Mouse (Mus musculus) ES-Bruce4 (cell line): ENCODE measurements around the gene Paox. TPM values are rescaled to one million over a fixed set of nuclear protein-coding genes. Genes with fewer than 3 reads are reported as not detected.

Experiments used
- H3K27ac ChIP-seq: 2 replicates; pipeline ENCODE4 v1.5.1; 2012; ENCODE audit warnings: low read length, inconsistent platforms; ENCODE audit not compliant: insufficient read depth
- H3K27me3 ChIP-seq: 2 replicates; pipeline ENCODE4 v1.6.1; 2012; ENCODE audit warnings: mild to moderate bottlenecking, low read length, inconsistent platforms; ENCODE audit not compliant: control insufficient read depth, poor library complexity, insufficient read depth, severe bottlenecking
- H3K36me3 ChIP-seq: 2 replicates; pipeline ENCODE4 v1.6.1; 2012; ENCODE audit warnings: inconsistent platforms, mild to moderate bottlenecking, low read length, moderate library complexity; ENCODE audit not compliant: control insufficient read depth, poor library complexity, insufficient read depth, severe bottlenecking
- H3K4me1 ChIP-seq: one replicate; pipeline ENCODE4 v1.8.1; 2011; ENCODE audit warnings: low read length; ENCODE audit not compliant: control insufficient read depth, insufficient read depth
- H3K4me3 ChIP-seq: 2 replicates; pipeline ENCODE4 v1.5.1; 2011; ENCODE audit warnings: low read depth, mild to moderate bottlenecking, low read length
- H3K9ac ChIP-seq: 2 replicates; pipeline ENCODE4 v1.6.1; 2012; ENCODE audit warnings: low read depth, mild to moderate bottlenecking, inconsistent platforms; ENCODE audit not compliant: poor library complexity, severe bottlenecking
- H3K9me3 ChIP-seq: replicated peaks from 2 replicates; pipeline ENCODE4 v1.6.1; 2012; ENCODE audit warnings: mild to moderate bottlenecking, low read length, inconsistent platforms; ENCODE audit not compliant: control insufficient read depth, poor library complexity, insufficient read depth, severe bottlenecking
- CTCF ChIP-seq: IDR thresholded peaks from one replicate; pipeline ENCODE4 v1.8.1; 2011; ENCODE audit warnings: low read depth, low read length
- EP300 ChIP-seq: IDR thresholded peaks from 2 replicates; pipeline ENCODE4 v1.6.1; 2011; ENCODE audit warnings: low read depth, low read length; ENCODE audit not compliant: insufficient read depth
- POLR2A ChIP-seq: IDR thresholded peaks from one replicate; pipeline ENCODE4 v1.8.1; 2011; ENCODE audit warnings: low read length; ENCODE audit not compliant: insufficient read depth
- polyA plus RNA-seq: library from polyadenylated mRNA; stranded (reverse); fragments of >200 nt; gene quantifications from 2 replicates; pipeline ENCODE4 v1.2.4, GENCODE M21; 2011; ENCODE audit warnings: low read depth; ENCODE audit not compliant: missing spikeins, insufficient read depth, insufficient read length

The Paox gene
- polyA plus RNA-seq, 1 experiment = 19.6 TPM

DNA sequence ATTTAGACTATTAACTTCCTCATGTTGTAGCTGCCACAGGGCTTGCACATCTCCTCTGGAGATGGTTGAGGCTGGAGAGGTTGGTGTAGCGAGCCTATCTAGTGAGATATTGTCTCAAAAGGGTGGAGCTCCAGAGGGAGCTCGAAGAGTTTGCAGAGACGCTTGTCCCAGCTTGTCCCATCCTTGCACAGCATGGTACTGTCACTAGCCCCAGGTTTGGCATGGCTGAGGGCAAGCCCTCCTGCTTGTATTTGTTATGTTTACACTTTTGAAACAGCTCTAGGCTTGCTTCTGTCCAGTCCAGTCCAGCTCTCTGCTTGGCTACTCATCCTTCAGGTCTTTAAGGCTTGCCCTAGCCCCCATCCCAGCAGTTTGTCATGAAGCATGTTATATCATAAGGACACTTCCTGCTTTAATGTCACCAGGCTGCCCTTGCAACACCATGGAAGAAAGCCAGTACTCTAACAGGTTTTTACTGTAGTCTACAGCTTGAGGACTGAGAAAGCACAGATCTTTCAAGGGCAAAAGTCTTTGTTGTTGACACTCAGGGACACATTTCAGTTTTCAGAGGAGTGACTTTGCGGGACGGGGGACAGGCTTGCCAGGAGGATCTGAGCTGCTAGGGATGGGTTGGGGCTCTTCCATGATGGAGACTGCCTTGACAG lies 19.6 kb downstream of the Paox start:
- H3K9ac ChIP-seq = no peak overlapping the region
- no peaks in the 10 kb centered on the region for H3K4me1 ChIP-seq
- H3K9me3 ChIP-seq = no peaks in the 10 kb centered on the region
- H3K4me3 ChIP-seq = no peak overlapping the region
- H3K36me3 ChIP-seq = peaks cover 8% of the 10 kb centered on the region
- no peak for TF ChIP-seq POLR2A
- no peak for TF ChIP-seq EP300
- TF ChIP-seq CTCF = no peak
- H3K27me3 ChIP-seq = no peaks in the 10 kb centered on the region
- no peak overlapping the region for H3K27ac ChIP-seq

DNA sequence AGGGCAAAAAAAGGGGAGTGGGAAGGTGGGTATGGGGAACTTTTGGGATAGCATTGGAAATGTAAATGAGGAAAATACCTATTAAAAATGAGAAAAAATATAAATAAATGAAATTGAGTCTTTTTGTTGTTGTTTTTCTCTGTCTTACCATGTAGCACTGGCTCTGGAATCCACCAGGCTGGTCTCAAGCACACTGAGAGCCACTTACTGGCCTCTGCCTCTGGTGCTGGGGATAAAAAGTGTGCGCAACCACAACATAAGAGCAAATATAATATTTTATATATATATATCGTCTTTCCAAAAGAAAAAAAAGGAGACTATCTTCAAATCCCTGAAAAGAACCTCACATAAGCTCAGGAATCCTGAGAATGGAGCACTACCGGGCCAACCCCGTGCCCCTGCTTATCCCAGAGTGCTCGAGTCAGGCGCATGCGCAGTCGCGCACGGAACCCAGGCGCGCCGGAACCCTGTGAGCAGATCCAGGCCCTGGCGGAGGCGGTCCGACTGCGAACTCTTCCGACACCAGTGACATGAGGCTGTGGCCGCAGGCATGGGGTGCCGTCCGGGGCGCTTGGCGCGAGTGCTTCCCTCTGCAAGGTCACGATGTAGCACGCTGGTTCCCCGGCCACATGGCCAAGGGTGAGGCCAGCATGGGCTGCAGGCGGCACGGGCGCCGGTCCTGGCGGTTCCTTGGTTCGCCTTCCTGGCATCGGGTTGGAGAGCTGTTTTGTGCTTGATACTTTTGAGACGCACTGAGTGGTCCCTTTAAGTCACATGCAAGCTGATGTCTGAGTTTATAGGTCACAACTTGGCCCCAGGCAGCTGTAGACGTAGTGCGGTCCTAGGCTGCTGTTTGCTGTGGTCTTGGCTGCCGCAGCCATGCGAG lies 21.8 kb downstream of the Paox start, which contains the start of gene Mtg1:
Gene Mtg1, plus strand, starts transcription at position 430 of the 886 bp plus-strand sequence.
- no peaks in the 10 kb centered on the region; the same call in 1 of the 2 replicates for H3K36me3 ChIP-seq
- peak within 1 kb of the TSS; percentile 95 for H3K4me3 ChIP-seq
- no peaks in the 10 kb centered on the region for H3K4me1 ChIP-seq
- no peaks in the 10 kb centered on the region for H3K9me3 ChIP-seq
- H3K9ac ChIP-seq = peak within 1 kb of the TSS; percentile 58
- no peak within 1 kb of the TSS for H3K27ac ChIP-seq
- TF ChIP-seq POLR2A (peak; percentile 49), CTCF (no peak), EP300 (peak; percentile 19; the same call in 1 of the 2 replicates)
- no peaks in the 10 kb centered on the region for H3K27me3 ChIP-seq

DNA sequence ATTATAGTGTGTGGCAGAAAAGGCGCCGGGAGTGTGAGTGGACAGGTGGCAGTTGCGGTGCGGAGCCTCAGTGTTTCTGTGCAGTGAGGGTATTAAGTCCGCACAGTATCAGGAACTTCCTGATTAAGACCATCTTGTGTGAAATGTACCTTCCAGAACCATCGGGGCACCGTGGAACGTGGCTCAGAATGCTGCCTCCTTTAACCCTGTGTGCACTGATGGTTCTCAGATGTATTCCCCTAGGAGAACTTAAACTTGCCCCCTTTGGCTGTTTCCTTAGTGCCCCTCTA lies 22.4 kb downstream of the Paox start:
- Histone ChIP-seq H3K9ac (peak overlapping the region; percentile 58), H3K36me3 (no peaks in the 10 kb centered on the region; the same call in 1 of the 2 replicates), H3K27ac (no peak overlapping the region), H3K9me3 (no peaks in the 10 kb centered on the region), H3K4me1 (no peaks in the 10 kb centered on the region), H3K27me3 (no peaks in the 10 kb centered on the region), H3K4me3 (peak overlapping the region; percentile 95)
- no peak for TF ChIP-seq EP300
- TF ChIP-seq POLR2A = no peak
- no peak for TF ChIP-seq CTCF

DNA sequence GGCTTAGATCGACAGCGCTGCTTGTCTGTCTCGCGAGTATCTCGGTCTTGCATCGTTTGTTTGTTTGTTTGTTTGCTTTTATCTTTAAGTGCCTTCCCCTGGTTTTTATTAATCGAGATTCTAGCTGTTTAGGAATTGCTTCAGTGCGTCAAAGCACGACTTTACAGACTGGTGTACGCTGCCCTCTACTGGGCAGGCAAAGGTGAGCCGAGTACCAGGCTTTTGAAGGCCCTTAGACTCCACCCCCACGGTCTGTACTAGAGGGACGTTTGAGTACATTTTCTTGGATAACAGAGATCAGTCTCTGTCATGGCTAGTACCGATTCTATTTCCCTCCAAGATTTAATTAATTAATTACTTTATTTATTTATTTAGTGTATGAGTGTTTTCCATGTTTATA lies 25.8 kb downstream of the Paox start:
- Histone ChIP-seq H3K27ac (no peak overlapping the region), H3K4me1 (no peaks in the 10 kb centered on the region), H3K9me3 (no peaks in the 10 kb centered on the region), H3K27me3 (no peaks in the 10 kb centered on the region), H3K36me3 (no peaks in the 10 kb centered on the region), H3K9ac (no peak overlapping the region), H3K4me3 (no peak overlapping the region)
- TF ChIP-seq CTCF (peak; percentile 64), EP300 (no peak)

DNA sequence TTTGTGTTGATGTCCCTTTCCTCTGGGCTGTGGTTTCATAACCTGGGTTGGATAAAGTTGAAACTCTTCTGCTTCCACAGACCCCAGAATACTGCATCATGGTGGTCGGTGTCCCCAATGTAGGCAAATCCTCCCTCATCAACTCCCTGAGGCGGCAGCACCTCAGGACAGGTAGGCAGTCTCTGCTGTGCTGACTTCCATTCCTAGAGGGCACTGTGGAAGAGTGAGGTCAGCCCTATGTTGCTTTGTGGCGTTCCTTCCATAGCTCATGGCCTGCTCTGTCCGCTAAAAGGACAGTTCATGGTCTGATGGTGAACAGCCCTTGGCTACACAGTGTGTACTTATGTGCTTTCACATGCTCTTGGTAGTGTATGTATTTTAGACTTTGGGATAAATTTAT lies 29.0 kb downstream of the Paox start:
- Histone ChIP-seq H3K27ac (no peak overlapping the region), H3K36me3 (no peaks in the 10 kb centered on the region), H3K4me3 (no peak overlapping the region), H3K27me3 (no peaks in the 10 kb centered on the region), H3K4me1 (no peaks in the 10 kb centered on the region), H3K9me3 (no peaks in the 10 kb centered on the region), H3K9ac (no peak overlapping the region)
- TF ChIP-seq POLR2A (no peak), CTCF (no peak), EP300 (no peak)

DNA sequence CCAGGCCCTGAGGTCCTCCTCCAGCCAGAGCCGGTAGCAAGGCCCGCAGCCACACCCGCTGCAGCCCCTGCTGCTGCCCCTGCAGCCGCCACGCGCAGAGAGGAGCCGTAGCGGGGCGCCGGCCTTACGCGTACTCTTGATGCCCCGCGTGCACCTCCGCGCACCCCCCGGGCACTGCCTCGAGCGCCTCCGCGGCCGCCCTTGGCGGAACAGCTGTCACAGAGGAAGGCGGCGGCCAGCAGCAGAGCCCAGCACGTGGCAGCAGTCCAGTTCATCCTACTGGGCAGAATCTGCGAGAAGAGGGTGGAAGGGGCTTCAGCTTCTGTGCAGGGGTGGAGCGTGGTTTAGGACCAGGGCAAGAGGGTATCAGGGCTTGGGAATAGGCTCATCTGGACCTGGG lies 37.8 kb downstream of the Paox start:
- no peak overlapping the region for H3K27ac ChIP-seq
- TF ChIP-seq POLR2A (no peak), CTCF (no peak), EP300 (no peak)
- no peaks in the 10 kb centered on the region for H3K4me1 ChIP-seq
- H3K4me3 ChIP-seq = peak overlapping the region; percentile 34
- no peaks in the 10 kb centered on the region for H3K36me3 ChIP-seq
- H3K27me3 ChIP-seq = no peaks in the 10 kb centered on the region
- peak overlapping the region; percentile 33 for H3K9ac ChIP-seq
- no peaks in the 10 kb centered on the region for H3K9me3 ChIP-seq
